Mouse (Mus musculus) neural tube, embryonic 15.5 days (tissue): ENCODE measurements at regions not wholly inside any gene's neighbourhood (a gene's known extent, or its start where the extent isn't known, plus 50 kb on each side); places are given as distances from the start of the nearest gene placed in this dataset.

Experiments used
- ATAC-seq: fragments of 200-750 bp; cut with Nextera tagmentation; 2 replicates; pipeline ENCODE4 v1.8.0; 2017; ENCODE audit warnings: mild to moderate bottlenecking, moderate TSS enrichment, moderate library complexity; ENCODE audit not compliant: low FRiP score
- H3K27ac ChIP-seq: fragments of 300-500 bp; sonication (generic); replicated peaks from 2 replicates; pipeline ENCODE4 v1.5.1; 2015; ENCODE audit warnings: mild to moderate bottlenecking, inconsistent platforms
- H3K27me3 ChIP-seq: fragments of 300-500 bp; sonication (generic); replicated peaks from 2 replicates; pipeline ENCODE4 v1.6.1; 2015; ENCODE audit warnings: inconsistent platforms
- H3K36me3 ChIP-seq: fragments of 300-500 bp; sonication (generic); 2 replicates; pipeline ENCODE4 v1.6.1; 2015; ENCODE audit warnings: inconsistent platforms
- H3K4me1 ChIP-seq: fragments of 300-500 bp; sonication (generic); 2 replicates; pipeline ENCODE4 v1.6.1; 2015; ENCODE audit warnings: inconsistent platforms
- H3K4me2 ChIP-seq: fragments of 300-500 bp; sonication (generic); 2 replicates; pipeline ENCODE4 v1.6.1; 2015; ENCODE audit warnings: inconsistent platforms, mild to moderate bottlenecking, moderate library complexity
- H3K4me3 ChIP-seq: fragments of 300-500 bp; sonication (generic); replicated peaks from 2 replicates; pipeline ENCODE4 v1.5.1; 2015; ENCODE audit warnings: mild to moderate bottlenecking, inconsistent platforms
- H3K9ac ChIP-seq: fragments of 300-500 bp; sonication (generic); replicated peaks from 2 replicates; pipeline ENCODE4 v1.6.1; 2015; ENCODE audit warnings: mild to moderate bottlenecking, inconsistent platforms
- H3K9me3 ChIP-seq: fragments of 300-500 bp; sonication (generic); replicated peaks from 2 replicates; pipeline ENCODE4 v1.6.1; 2016; ENCODE audit warnings: inconsistent platforms
- WGBS: fragments of 180-500 bp; shearing (Covaris S2); methylation state at CpG from one replicate; pipeline ENCODE4 v1.1.7; 2015; ENCODE audit warnings: mixed read lengths; 5-methylcytosine and 5-hydroxymethylcytosine counted together

- ATAC-seq = peak; percentile 83; the same call in 1 of the 2 replicates
- Histone ChIP-seq H3K4me3 (peak overlapping the region; percentile 52), H3K36me3 (no peaks in the 10 kb centered on the region), H3K27ac (no peak overlapping the region), H3K4me1 (peaks cover 8% of the 10 kb centered on the region; the same call in 1 of the 2 replicates), H3K9me3 (no peaks in the 10 kb centered on the region), H3K4me2 (peak overlapping the region; percentile 92), H3K9ac (peak overlapping the region; percentile 45; the same call in 1 of the 2 replicates), H3K27me3 (peaks cover 41% of the 10 kb centered on the region)
- WGBS = 1% methylated on average over 40 of the region's 40 CpGs
Observed at GRCm38 (mm10) chr4:89524260-89525200, 154.7 kb upstream of the Dmrta1 start.

GRCm38 (mm10) chr4:89523423-89524259 is 155.6 kb upstream of the Dmrta1 start:
- no peak for ATAC-seq
- H3K9me3 ChIP-seq = no peaks in the 10 kb centered on the region
- H3K9ac ChIP-seq = no peak overlapping the region
- H3K4me2 ChIP-seq = peak overlapping the region; percentile 92
- peak overlapping the region; percentile 52 for H3K4me3 ChIP-seq
- no peak overlapping the region for H3K27ac ChIP-seq
- WGBS = 17% methylated on average over 10 of the region's 10 CpGs
- peaks cover 8% of the 10 kb centered on the region; the same call in 1 of the 2 replicates for H3K4me1 ChIP-seq
- H3K27me3 ChIP-seq = peaks cover 41% of the 10 kb centered on the region
- H3K36me3 ChIP-seq = no peaks in the 10 kb centered on the region

GRCm38 (mm10) chr4:89518027-89518426 is 161.2 kb upstream of the Dmrta1 start:
- 74% methylated on average over 3 of the region's 3 CpGs for WGBS
- Histone ChIP-seq H3K9ac (no peak overlapping the region), H3K36me3 (no peaks in the 10 kb centered on the region), H3K9me3 (no peaks in the 10 kb centered on the region), H3K27me3 (peaks cover 12% of the 10 kb centered on the region; the same call in 1 of the 2 replicates), H3K4me1 (0 out of 2 replicates have a peak, but pooled peaks cover 2% of the 10 kb centered on the region), H3K4me3 (no peak overlapping the region), H3K4me2 (no peak overlapping the region), H3K27ac (no peak overlapping the region)
- no peak for ATAC-seq

- no peak overlapping the region for H3K4me2 ChIP-seq
- no peak overlapping the region for H3K9ac ChIP-seq
- H3K4me1 ChIP-seq = 0 out of 2 replicates have a peak, but pooled peaks cover 2% of the 10 kb centered on the region
- H3K27ac ChIP-seq = no peak overlapping the region
- H3K4me3 ChIP-seq = no peak overlapping the region
- H3K36me3 ChIP-seq = no peaks in the 10 kb centered on the region
- H3K9me3 ChIP-seq = no peaks in the 10 kb centered on the region
- 42% methylated on average over 7 of the region's 7 CpGs for WGBS
- H3K27me3 ChIP-seq = no peaks in the 10 kb centered on the region
- no peak for ATAC-seq
Observed at GRCm38 (mm10) chr4:89515823-89516411, 163.3 kb upstream of the Dmrta1 start.

GRCm38 (mm10) chr4:89514981-89515380 is 164.3 kb upstream of the Dmrta1 start:
- H3K4me1 ChIP-seq = 0 out of 2 replicates have a peak, but pooled peaks cover 2% of the 10 kb centered on the region
- 87% methylated on average over 7 of the region's 7 CpGs for WGBS
- H3K36me3 ChIP-seq = no peaks in the 10 kb centered on the region
- no peak overlapping the region for H3K4me3 ChIP-seq
- no peaks in the 10 kb centered on the region for H3K9me3 ChIP-seq
- ATAC-seq = no peak
- no peak overlapping the region for H3K4me2 ChIP-seq
- H3K27ac ChIP-seq = no peak overlapping the region
- no peaks in the 10 kb centered on the region for H3K27me3 ChIP-seq
- H3K9ac ChIP-seq = no peak overlapping the region

GRCm38 (mm10) chr4:89510593-89510992 is 168.6 kb upstream of the Dmrta1 start:
- ATAC-seq = no peak
- Histone ChIP-seq H3K4me3 (no peak overlapping the region), H3K9ac (no peak overlapping the region), H3K4me2 (no peak overlapping the region), H3K27me3 (no peaks in the 10 kb centered on the region), H3K27ac (no peak overlapping the region), H3K4me1 (0 out of 2 replicates have a peak, but pooled peaks cover 7% of the 10 kb centered on the region), H3K9me3 (no peaks in the 10 kb centered on the region), H3K36me3 (no peaks in the 10 kb centered on the region)
- WGBS = 89% methylated on average over 5 of the region's 5 CpGs

GRCm38 (mm10) chr4:89509655-89510391 is 169.4 kb upstream of the Dmrta1 start:
- Histone ChIP-seq H3K9ac (no peak overlapping the region), H3K27ac (no peak overlapping the region), H3K9me3 (no peaks in the 10 kb centered on the region), H3K4me2 (no peak overlapping the region), H3K4me3 (no peak overlapping the region), H3K36me3 (no peaks in the 10 kb centered on the region), H3K27me3 (no peaks in the 10 kb centered on the region), H3K4me1 (0 out of 2 replicates have a peak, but pooled peaks cover 7% of the 10 kb centered on the region)
- WGBS = 81% methylated on average over 13 of the region's 13 CpGs
- ATAC-seq = no peak

- Histone ChIP-seq H3K4me2 (peak overlapping the region; percentile 7), H3K36me3 (no peaks in the 10 kb centered on the region), H3K4me3 (no peak overlapping the region), H3K27me3 (no peaks in the 10 kb centered on the region), H3K4me1 (0 out of 2 replicates have a peak, but pooled peaks cover 7% of the 10 kb centered on the region), H3K27ac (no peak overlapping the region), H3K9ac (no peak overlapping the region), H3K9me3 (no peaks in the 10 kb centered on the region)
- no peak for ATAC-seq
- WGBS = 23% methylated on average over 6 of the region's 6 CpGs
Observed at GRCm38 (mm10) chr4:89508103-89508763, 171.0 kb upstream of the Dmrta1 start.

- no peak overlapping the region for H3K4me3 ChIP-seq
- no peak overlapping the region for H3K9ac ChIP-seq
- no peak overlapping the region for H3K4me2 ChIP-seq
- no peak for ATAC-seq
- H3K27ac ChIP-seq = no peak overlapping the region
- WGBS = 18% methylated on average over 6 of the region's 6 CpGs
- no peaks in the 10 kb centered on the region for H3K36me3 ChIP-seq
- no peaks in the 10 kb centered on the region for H3K9me3 ChIP-seq
- H3K27me3 ChIP-seq = no peaks in the 10 kb centered on the region
- 0 out of 2 replicates have a peak, but pooled peaks cover 7% of the 10 kb centered on the region for H3K4me1 ChIP-seq
Observed at GRCm38 (mm10) chr4:89505368-89505819, 173.8 kb upstream of the Dmrta1 start.

GRCm38 (mm10) chr4:89500232-89500631 is 179.0 kb upstream of the Dmrta1 start:
- no peaks in the 10 kb centered on the region for H3K36me3 ChIP-seq
- H3K9ac ChIP-seq = no peak overlapping the region
- no peak overlapping the region for H3K27ac ChIP-seq
- ATAC-seq = no peak
- 74% methylated on average over 4 of the region's 4 CpGs for WGBS
- no peak overlapping the region for H3K4me2 ChIP-seq
- no peaks in the 10 kb centered on the region for H3K9me3 ChIP-seq
- no peaks in the 10 kb centered on the region for H3K4me1 ChIP-seq
- no peaks in the 10 kb centered on the region for H3K27me3 ChIP-seq
- no peak overlapping the region for H3K4me3 ChIP-seq
